Mouse (Mus musculus) C3H10T1/2 (cell line): ENCODE measurements around the gene Plscr2. TPM values are rescaled to one million over a fixed set of nuclear protein-coding genes. Genes with fewer than 3 reads are reported as not detected.

Source experiments
- polyA plus RNA-seq, 2 experiments: library from polyadenylated mRNA; unstranded; fragments of >200 nt; fragmentation: generic; extraction: Trizol; gene quantifications; one replicate each; pipeline ENCODE4 v1.2.1; 2012; ENCODE audit warnings: missing spikeins in 2 of 2

The Plscr2 gene
- polyA plus RNA-seq, result 1 to 10 TPM in 1 of 2 experiments, under 1 TPM in 1; 0.32 to 8.9 TPM

GRCm38 (mm10) chr9:92275486-92276207, at the start of gene Plscr2:
TSS of gene Plscr2 (plus strand) at chr9:92275602.

GRCm38 (mm10) chr9:92249447-92249852, 26.0 kb upstream of the Plscr2 start, which contains the start of gene Plscr1:
TSS of gene Plscr1 (plus strand) at chr9:92249750.

DNA sequence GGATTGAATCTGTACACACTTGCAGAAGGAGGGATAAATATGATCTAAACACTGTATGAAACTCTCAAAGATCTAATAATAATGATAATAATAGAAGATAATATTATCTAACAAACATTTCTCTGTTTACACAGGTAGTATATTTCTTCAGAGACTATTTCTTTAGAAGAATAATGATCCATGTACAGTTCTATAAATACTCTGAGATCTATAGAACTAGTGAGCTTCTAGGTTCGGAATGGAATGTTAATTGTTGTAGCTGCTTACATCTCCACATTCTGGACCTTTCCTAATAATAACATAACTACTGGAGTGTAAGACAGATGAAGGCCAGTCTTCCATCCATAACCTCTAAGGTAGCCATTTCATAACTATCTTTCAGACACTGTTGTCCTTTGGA, 33.7 kb downstream of the Plscr2 start, which contains the start of gene 1700057G04Rik:
TSS of gene 1700057G04Rik (plus strand) at position 301 of the 400 bp plus-strand sequence.

Other genes starting within 250 kb of the Plscr2 start
- not detected for gene Plscr5, start 82.7 kb upstream of the Plscr2 start, polyA plus RNA-seq
- gene Plscr1, start 25.9 kb upstream of the Plscr2 start, polyA plus RNA-seq, result 10 to 100 TPM in 1 of 2 experiments, 1 to 10 TPM in 1; 5.2 to 24.7 TPM
- under 1 TPM in 1 of 2 experiments, not detected in 1; 0.12 TPM for gene 1700057G04Rik, start 33.8 kb downstream of the Plscr2 start, polyA plus RNA-seq
- 1 to 10 TPM in 1 of 2 experiments, under 1 TPM in 1; 0.15 to 3.1 TPM for gene Plscr4, start 181.8 kb downstream of the Plscr2 start, polyA plus RNA-seq